34 mouse cellular contexts compared by ENCODE assay signal in the genomic region with DNA sequence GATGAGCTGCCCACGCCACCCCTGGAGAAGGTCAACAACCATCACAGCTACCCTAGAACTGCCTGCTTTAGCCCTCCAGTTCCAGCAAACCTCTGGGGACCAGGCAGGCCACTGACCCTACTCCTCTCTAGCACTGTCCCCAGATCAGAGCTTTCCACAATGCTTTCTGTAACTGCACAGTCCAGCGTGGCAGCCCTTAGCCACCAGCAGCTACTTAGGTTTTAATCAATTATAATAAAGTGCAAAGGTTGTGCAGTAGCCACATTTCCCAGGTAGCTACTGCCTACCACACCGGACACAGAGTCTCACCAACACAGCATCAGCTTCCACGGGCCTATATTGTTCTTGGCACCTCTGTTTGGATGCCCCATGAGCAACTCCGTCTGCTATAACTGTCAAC.
"Had no signal": no experiment of that assay in that cellular context is flagged by ENCODE, and none has a peak within 500 bp of the region (broad histone marks: within the 10 kb centered on the region; RNA-seq: fewer than 3 reads in every experiment).

No protein-coding gene starts in this region.

- H3K4me3 ChIP-seq: heart, embryonic 10.5 days; heart, embryonic 12.5 days; heart, embryonic 13.5 days; heart, embryonic 15.5 days; hindbrain, embryonic 10.5 days; hindbrain, embryonic 12.5 days; hindbrain, embryonic 13.5 days; hindbrain, embryonic 15.5 days; intestine, embryonic 15.5 days; kidney, embryonic 15.5 days; layer of hippocampus, adult 2 months; left cerebral cortex, adult 2 months had no signal

- H3K27me3 ChIP-seq: heart, embryonic 15.5 days; hindbrain, embryonic 12.5 days; hindbrain, embryonic 15.5 days; intestine, embryonic 15.5 days; kidney, embryonic 15.5 days had no signal

- H3K27ac ChIP-seq: heart, embryonic 10.5 days; heart, embryonic 13.5 days; heart, embryonic 15.5 days; hindbrain, embryonic 10.5 days; hindbrain, embryonic 12.5 days; hindbrain, embryonic 13.5 days; hindbrain, embryonic 14.5 days; hindbrain, embryonic 15.5 days; hindbrain, postnatal 0 days; intestine, embryonic 15.5 days; kidney, embryonic 15.5 days; kidney, postnatal 0 days; left cerebral cortex, adult 2 months had no signal

- ATAC-seq: hindbrain, embryonic 16.5 days; hindbrain, postnatal 0 days; inflammation-experienced regulatory T-cells, adult 6 months; intestine, embryonic 15.5 days; intestine, embryonic 16.5 days had no signal

- H3K9me3 ChIP-seq: heart, embryonic 10.5 days; heart, embryonic 12.5 days; heart, embryonic 13.5 days; heart, embryonic 15.5 days; hindbrain, embryonic 10.5 days; hindbrain, embryonic 12.5 days; hindbrain, embryonic 13.5 days; hindbrain, embryonic 15.5 days; intestine, embryonic 15.5 days; kidney, embryonic 15.5 days had no signal

- H3K9ac ChIP-seq: heart, embryonic 12.5 days; heart, embryonic 13.5 days; heart, embryonic 15.5 days; hindbrain, embryonic 12.5 days; hindbrain, embryonic 13.5 days; hindbrain, embryonic 14.5 days; hindbrain, embryonic 15.5 days; intestine, embryonic 15.5 days; kidney, embryonic 15.5 days had no signal

- H3K36me3 ChIP-seq: heart, embryonic 10.5 days; heart, embryonic 12.5 days; heart, embryonic 13.5 days; heart, embryonic 15.5 days; hindbrain, embryonic 10.5 days; hindbrain, embryonic 12.5 days; hindbrain, embryonic 13.5 days; hindbrain, embryonic 15.5 days; intestine, embryonic 15.5 days; kidney, embryonic 15.5 days had no signal

- H3K4me1 ChIP-seq: heart, embryonic 10.5 days; heart, embryonic 12.5 days; heart, embryonic 13.5 days; heart, embryonic 15.5 days; hindbrain, embryonic 10.5 days; hindbrain, embryonic 12.5 days; hindbrain, embryonic 13.5 days; hindbrain, embryonic 15.5 days; intestine, embryonic 15.5 days; kidney, embryonic 15.5 days had no signal

- DNase-seq: heart, postnatal 10 days; heart, postnatal 36 days; heart, postnatal 4 days; kidney, adult 11 months; kidney, adult 18-20 months; kidney, adult 2 months; kidney, adult 8-10 months; kidney, adult 9 months; kidney, postnatal 10 days; kidney, postnatal 14 days; kidney, postnatal 25 days; kidney, postnatal 36 days; kidney, postnatal 4 days; layer of hippocampus, adult 9-11 months; layer of hippocampus, postnatal 36 days had no signal

- H3K4me2 ChIP-seq: heart, embryonic 11.5 days; heart, embryonic 12.5 days; heart, embryonic 13.5 days; heart, embryonic 15.5 days; hindbrain, embryonic 12.5 days; hindbrain, embryonic 13.5 days; hindbrain, embryonic 14.5 days; hindbrain, embryonic 15.5 days; intestine, embryonic 15.5 days; kidney, embryonic 15.5 days had no signal
